Mouse (Mus musculus) NIH3T3 (cell line): ENCODE results near the gene Hip1.

Experiments
- DNase-seq: peaks from one replicate; pipeline ENCODE4 v3.0.0-alpha.2; 2012; ENCODE audit warnings: low read depth

Gene Hip1

GRCm38 (mm10) chr5:135531306-135531845, 13.5 kb downstream of the Hip1 start:
- peak; percentile 36 for DNase-seq

GRCm38 (mm10) chr5:135529964-135530363, 15.0 kb downstream of the Hip1 start:
- peak; percentile 66 for DNase-seq

- no peak for DNase-seq
These were observed 15.6 kb downstream of the Hip1 start for GRCm38 (mm10) chr5:135529310-135529709.

GRCm38 (mm10) chr5:135527986-135528385, 16.9 kb downstream of the Hip1 start:
- no peak for DNase-seq

GRCm38 (mm10) chr5:135524660-135525560, 20.0 kb downstream of the Hip1 start:
- no peak for DNase-seq

- DNase-seq: peak; percentile 49
These were observed 20.8 kb downstream of the Hip1 start for GRCm38 (mm10) chr5:135524087-135524486.

GRCm38 (mm10) chr5:135522111-135522722, 22.7 kb downstream of the Hip1 start:
- peak; percentile 97 for DNase-seq

- DNase-seq: peak; percentile 27
These were observed 27.5 kb downstream of the Hip1 start for GRCm38 (mm10) chr5:135517348-135517883.

GRCm38 (mm10) chr5:135513131-135513530, 31.8 kb downstream of the Hip1 start:
- DNase-seq: no peak

- peak; percentile 33 for DNase-seq
These were observed 33.8 kb downstream of the Hip1 start for GRCm38 (mm10) chr5:135511105-135511504.

GRCm38 (mm10) chr5:135508284-135508683, 36.6 kb downstream of the Hip1 start:
- DNase-seq: peak; percentile 81

GRCm38 (mm10) chr5:135507561-135508273, 37.2 kb downstream of the Hip1 start:
- DNase-seq: no peak

- no peak for DNase-seq
These were observed 39.5 kb downstream of the Hip1 start for GRCm38 (mm10) chr5:135505442-135505841.

- no peak for DNase-seq
These were observed 42.0 kb downstream of the Hip1 start for GRCm38 (mm10) chr5:135502931-135503330.

GRCm38 (mm10) chr5:135502027-135502426, 42.9 kb downstream of the Hip1 start:
- no peak for DNase-seq

GRCm38 (mm10) chr5:135498914-135499313, 46.0 kb downstream of the Hip1 start:
- DNase-seq: no peak

GRCm38 (mm10) chr5:135497347-135497955, 47.5 kb downstream of the Hip1 start:
- no peak for DNase-seq

- DNase-seq: no peak
These were observed 48.4 kb downstream of the Hip1 start for GRCm38 (mm10) chr5:135496489-135496888.

GRCm38 (mm10) chr5:135495471-135495870, 49.4 kb downstream of the Hip1 start:
- DNase-seq: no peak

- DNase-seq: peak; percentile 63
These were observed 50.6 kb downstream of the Hip1 start for GRCm38 (mm10) chr5:135494183-135494910.

GRCm38 (mm10) chr5:135493095-135493494, 51.8 kb downstream of the Hip1 start:
- no peak for DNase-seq
